Mouse (Mus musculus) brown adipose tissue, adult 24 weeks (tissue): Measurements from ENCODE around the gene Ruvbl2. TPM values are rescaled to one million over a fixed set of nuclear protein-coding genes. Genes with fewer than 3 reads are reported as not detected.

Source experiments
- H3K27ac ChIP-seq: fragments of 200-500 bp; replicated peaks from 2 replicates; pipeline ENCODE4 v1.5.1; 2012; ENCODE audit warnings: low read depth, mild to moderate bottlenecking, low read length
- H3K4me1 ChIP-seq: fragments of 200-500 bp; 2 replicates; pipeline ENCODE4 v1.6.1; 2012; ENCODE audit warnings: low read length, mixed read lengths; ENCODE audit not compliant: control insufficient read depth, insufficient read depth, insufficient read length
- H3K4me3 ChIP-seq: fragments of 200-500 bp; 2 replicates; pipeline ENCODE4 v1.5.1; 2012; ENCODE audit warnings: low read depth, mild to moderate bottlenecking, low read length, moderate library complexity; ENCODE audit not compliant: insufficient read depth
- polyA plus RNA-seq: library from polyadenylated mRNA; stranded (reverse); fragments of >200 nt; gene quantifications from 2 replicates; pipeline ENCODE4 v1.2.4, GENCODE M21; 2012; ENCODE audit not compliant: missing spikeins, insufficient read depth, insufficient read length

Ruvbl2 gene
- polyA plus RNA-seq, 1 experiment, result 75.4 TPM

DNA sequence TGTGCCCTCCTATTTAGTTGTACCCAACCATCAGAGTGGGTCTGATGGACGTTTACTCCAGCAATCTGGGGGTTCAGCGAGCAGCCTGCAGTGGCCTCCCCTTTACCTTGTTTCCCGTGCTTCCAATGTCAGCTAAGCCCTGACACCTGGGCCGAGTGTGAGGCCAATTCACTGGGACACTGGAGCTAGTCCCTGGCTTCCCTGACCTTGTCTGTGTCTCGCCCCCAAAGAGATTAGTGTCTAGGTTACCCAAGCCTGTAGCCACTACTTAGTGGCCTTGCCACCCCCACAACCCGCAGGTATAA lies 17.3 kb downstream of the Ruvbl2 start, which contains the start of gene Lhb:
Lhb (plus strand) TSS at position 206 of the 305 bp plus-strand sequence.
- H3K4me3 ChIP-seq, result no peak within 1 kb of the TSS
- no peak within 1 kb of the TSS for H3K27ac ChIP-seq
- H3K4me1 ChIP-seq, result no peaks in the 10 kb centered on the region

DNA sequence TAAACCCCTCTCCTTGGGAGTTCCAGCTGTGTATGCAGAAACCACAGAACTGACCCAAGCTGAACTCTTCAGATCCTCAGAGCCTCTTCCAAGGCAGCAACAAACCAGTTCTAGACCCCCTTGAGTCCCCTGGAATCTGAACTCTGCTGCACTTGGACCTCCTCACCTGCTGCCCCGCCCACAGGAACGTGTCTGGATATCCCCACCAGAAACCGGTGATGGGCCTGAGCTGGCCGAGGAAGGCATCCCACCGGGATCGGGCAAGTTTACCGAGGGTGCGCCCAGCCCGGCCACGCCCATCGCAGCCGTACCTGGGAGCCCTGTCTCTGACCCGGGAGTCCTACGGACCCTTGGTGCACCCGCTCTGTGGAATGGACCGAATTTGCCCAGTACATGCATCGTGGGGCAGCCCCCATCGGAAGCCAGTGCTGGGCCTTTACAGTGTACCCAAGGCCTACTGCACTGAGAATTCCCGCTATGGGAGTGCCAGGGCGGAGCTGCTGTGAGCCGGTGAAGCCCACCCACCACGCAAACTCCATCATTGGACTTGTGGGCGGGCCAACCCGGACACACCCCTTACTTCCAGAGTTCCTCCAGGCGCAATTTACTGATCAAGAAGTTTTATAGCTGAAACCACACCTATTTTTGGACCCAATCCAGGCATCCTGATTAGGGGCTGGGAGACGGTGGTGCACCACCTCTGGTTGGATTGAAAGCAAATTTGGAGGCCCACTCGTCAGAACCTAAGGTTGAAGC lies 17.9 kb downstream of the Ruvbl2 start:
- Histone ChIP-seq H3K4me1 (no peaks in the 10 kb centered on the region), H3K27ac (no peak overlapping the region), H3K4me3 (no peak overlapping the region)

DNA sequence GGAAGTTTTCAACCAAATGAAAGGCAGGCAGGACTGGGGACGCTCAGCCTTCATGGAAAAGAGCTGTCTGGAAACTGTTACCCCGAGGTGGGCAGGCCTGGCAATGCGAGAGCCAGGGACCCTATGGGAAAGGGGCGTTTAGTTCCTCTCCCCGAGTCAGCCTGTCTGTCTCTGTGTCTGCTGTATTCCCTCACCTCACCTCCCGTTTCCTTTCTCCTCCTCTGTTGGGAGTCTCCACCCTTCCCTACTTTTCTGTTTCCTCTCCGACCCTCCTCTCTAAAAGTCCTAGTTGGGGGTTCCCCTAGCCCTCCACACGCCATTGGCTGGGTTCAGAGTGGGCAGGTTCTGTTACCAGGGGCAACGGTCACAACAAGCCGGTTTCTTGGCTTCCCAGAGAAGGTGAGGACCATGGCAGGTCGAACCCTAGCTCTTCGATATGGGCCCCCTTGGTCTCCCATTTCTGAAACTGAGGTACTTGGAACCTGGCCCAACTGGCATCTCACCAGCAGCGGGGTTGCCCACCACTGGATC lies 19.9 kb downstream of the Ruvbl2 start:
- no peak overlapping the region for H3K4me3 ChIP-seq
- H3K27ac ChIP-seq, result no peak overlapping the region
- peaks cover 3% of the 10 kb centered on the region; the same call in 1 of the 2 replicates for H3K4me1 ChIP-seq

DNA sequence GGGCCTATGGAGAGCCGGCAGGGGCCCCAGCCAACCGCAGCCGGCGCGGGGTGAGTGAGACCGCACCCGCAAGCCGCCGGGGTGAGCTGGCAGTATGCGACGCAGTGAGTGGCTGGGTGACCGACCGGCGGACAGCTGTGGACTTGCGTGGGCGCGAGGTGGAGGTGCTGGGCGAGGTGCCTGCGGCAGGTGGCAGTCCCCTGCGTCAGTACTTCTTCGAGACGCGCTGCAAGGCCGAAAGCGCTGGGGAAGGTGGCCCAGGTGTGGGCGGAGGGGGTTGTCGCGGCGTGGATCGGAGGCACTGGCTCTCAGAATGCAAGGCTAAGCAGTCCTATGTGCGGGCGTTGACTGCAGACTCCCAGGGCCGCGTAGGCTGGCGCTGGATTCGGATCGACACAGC lies 22.3 kb downstream of the Ruvbl2 start:
- Histone ChIP-seq H3K4me1 (peaks cover 3% of the 10 kb centered on the region; the same call in 1 of the 2 replicates), H3K27ac (no peak overlapping the region), H3K4me3 (no peak overlapping the region)

DNA sequence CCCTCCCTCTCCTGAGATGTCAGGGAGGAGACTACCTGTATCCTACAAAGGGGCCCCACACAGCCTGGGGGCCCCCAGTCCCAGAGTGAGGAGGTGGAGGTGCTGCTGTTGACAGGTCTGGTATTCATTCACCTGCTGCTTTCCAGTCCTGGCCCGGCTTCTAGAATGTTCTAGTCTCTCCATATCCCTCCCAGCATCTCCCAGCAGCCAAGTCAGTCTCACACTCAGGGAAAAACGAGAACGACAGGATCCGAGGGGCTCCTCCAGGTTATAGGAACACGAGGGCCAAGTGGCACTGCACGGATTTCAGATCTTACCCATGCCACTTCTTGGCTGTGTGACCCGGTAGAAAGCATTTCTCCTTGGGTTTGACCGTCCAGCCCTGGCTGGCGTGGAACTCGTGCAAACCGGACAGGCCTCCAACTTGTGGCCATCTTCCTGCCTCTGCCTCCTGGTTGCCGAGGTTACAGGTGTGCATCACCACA lies 23.1 kb downstream of the Ruvbl2 start:
- no peak overlapping the region for H3K27ac ChIP-seq
- H3K4me1 ChIP-seq, result peaks cover 3% of the 10 kb centered on the region; the same call in 1 of the 2 replicates
- no peak overlapping the region for H3K4me3 ChIP-seq

DNA sequence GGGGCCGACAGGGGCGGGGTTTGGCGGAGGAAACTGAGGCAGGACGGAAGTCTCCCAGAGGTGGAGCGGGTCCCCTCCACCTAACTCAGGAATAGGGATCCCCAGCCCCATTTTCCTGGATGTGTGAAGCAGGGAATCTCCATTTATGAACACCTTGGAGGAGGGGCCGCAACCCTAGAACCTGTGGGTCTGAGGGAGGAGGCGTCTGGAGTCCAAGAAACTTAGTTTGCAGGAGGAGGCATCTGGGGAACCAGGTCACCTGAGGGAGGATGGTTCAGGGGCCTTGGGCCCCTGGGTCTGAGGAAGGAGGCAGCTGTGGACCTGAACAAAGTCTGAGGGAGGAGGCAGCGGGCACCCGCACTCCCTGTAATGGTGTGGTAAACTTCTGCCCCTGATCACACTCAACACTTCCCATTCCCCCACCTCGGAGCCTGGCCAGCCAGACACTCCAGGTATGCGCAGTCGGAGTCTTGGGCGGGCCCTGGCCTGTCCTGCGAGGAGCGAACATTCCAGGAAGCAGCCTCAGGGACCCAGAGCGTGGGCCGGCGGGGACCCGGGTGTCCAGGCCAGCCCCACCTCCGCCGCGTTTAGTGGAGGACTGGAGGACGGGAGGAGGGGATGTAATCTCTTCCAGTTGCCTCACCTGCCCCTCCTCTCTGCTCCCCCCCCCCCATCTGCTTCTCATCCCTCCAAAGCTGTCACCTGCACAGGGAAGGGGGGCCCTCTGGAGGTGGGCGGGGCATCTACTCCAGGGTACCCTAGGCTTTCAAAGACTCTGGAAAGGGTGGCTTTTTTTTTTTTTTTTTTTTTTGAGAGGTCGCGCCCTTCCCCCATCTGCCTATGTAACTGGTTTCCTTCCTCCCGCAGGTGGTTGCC lies 23.8 kb downstream of the Ruvbl2 start:
- H3K4me3 ChIP-seq, result peak overlapping the region; percentile 35
- H3K27ac ChIP-seq, result no peak overlapping the region
- H3K4me1 ChIP-seq, result peaks cover 3% of the 10 kb centered on the region; the same call in 1 of the 2 replicates

DNA sequence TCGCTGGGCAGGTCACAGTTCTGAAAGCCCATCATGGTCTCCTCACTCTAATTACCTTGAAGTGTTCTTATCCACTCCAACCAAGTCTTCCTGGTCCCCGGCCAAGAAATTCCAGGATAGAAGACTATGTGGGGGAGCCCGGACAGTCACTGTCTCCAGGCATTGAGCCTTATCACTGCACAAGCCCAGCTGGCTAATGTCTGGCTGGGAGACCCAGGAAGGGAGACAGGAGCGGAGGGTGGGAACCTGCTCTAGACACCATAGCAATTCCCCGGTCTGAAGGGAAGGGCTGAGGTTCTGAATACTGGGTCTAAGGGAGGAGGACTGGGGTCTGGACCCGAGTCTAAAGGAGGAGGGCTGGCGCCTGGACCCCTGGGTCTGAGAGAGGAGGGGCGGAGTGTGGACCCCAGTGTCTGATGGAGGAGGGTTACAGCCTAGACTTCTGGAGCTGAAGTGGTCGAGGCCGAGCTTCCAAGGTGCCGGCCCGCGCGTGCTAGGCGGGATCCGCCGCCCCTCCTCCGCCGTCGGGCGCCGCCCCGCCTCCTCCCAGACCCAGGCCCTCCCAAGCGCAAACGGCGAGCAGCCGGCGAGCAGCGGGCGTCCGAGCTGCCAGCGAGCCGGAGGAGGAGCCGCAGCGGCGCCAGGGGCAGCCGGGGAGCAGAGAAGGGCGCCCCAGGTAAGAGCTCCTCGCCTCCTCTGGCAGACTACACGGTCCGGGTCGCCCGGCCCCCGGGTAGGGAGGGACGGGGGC lies 24.6 kb downstream of the Ruvbl2 start, which contains the start of gene Ntf5:
Ntf5 (plus strand) TSS at position 583 of the 751 bp plus-strand sequence.
- Histone ChIP-seq H3K27ac (no peak within 1 kb of the TSS), H3K4me3 (peak within 1 kb of the TSS; percentile 39), H3K4me1 (peaks cover 3% of the 10 kb centered on the region; the same call in 1 of the 2 replicates)

DNA sequence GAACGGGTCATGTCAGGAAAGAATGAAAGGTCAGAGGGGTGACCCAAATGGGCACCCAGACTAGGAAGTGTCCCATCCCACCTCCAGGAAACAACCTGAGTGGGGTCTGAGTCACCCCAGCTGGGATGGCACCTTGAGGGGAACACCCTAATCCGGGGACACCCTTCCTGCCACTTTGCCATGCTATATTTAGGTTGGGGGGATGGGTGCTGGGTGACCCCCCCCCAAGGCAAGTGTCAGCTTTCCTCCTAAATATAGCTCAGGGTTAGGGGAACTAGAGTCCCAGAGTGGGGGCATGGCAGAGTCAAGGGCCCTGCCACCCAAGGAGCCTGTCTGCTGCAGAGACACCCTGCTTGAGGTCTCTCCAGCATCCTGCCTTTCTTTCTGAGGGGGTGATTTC lies 25.5 kb downstream of the Ruvbl2 start:
- Histone ChIP-seq H3K27ac (no peak overlapping the region), H3K4me3 (no peak overlapping the region), H3K4me1 (peaks cover 3% of the 10 kb centered on the region; the same call in 1 of the 2 replicates)

DNA sequence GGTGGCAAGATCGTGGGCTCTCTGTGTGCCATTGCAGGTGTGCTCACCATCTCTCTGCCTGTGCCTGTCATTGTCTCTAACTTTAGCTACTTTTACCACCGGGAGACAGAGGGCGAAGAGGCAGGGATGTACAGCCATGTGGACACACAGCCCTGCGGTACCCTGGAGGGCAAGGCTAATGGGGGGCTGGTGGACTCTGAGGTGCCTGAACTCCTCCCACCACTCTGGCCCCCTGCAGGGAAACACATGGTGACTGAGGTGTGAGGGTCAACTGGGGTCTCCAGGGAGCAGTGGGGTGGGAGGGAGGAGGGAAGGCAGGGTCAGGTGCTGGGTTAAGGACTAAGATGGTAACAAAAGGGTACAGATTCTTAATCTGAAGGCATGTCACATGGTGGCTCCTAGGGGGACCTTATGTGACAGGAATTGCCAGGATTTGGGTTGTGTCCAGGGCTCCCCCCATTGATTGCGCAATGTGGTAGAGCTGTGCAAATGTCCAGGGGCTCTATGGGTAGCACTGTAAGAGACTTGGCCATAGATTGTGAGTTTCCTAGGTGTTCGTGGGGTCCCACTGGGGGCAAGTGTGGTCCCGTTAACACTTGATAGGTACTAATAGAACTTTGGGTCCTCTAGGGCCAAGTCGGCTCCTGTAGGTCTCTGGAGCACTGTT lies 28.3 kb downstream of the Ruvbl2 start:
- no peak overlapping the region for H3K4me3 ChIP-seq
- H3K4me1 ChIP-seq, result peaks cover 3% of the 10 kb centered on the region; the same call in 1 of the 2 replicates
- H3K27ac ChIP-seq, result no peak overlapping the region

DNA sequence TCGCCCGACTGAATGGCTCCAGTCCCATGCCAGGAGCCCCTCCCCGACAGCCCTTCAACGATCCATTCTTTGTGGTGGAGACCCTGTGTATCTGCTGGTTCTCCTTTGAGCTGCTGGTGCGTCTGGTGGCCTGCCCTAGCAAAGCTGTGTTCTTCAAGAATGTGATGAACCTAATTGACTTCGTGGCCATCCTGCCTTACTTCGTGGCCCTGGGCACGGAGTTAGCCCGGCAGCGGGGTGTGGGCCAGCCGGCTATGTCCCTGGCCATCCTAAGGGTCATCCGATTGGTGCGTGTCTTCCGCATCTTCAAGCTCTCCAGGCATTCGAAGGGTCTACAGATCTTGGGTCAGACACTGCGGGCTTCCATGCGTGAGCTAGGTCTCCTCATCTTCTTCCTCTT lies 28.9 kb downstream of the Ruvbl2 start:
- Histone ChIP-seq H3K27ac (no peak overlapping the region), H3K4me1 (peaks cover under 1% of the 10 kb centered on the region; the same call in 1 of the 2 replicates), H3K4me3 (no peak overlapping the region)

DNA sequence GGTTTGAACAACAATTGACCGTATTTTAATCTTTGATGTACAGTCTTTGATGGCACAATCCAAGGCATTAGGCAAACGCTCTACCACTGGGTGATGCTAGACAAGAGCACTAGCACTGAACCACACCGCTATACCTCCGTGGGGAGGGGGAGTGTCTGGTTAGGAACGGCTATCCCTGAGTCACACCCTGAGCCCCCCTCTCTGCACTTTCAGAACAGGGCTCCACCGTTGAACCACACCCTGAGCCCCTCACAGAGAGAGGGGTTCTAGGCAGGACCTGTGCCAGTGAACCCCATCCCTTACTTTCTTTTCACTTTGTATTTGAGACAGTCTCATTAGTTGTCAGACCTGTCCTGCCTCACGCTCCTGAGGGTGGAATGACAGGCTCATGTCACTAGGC lies 29.5 kb downstream of the Ruvbl2 start:
- Histone ChIP-seq H3K27ac (no peak overlapping the region), H3K4me3 (no peak overlapping the region), H3K4me1 (no peaks in the 10 kb centered on the region; the same call in 1 of the 2 replicates)

DNA sequence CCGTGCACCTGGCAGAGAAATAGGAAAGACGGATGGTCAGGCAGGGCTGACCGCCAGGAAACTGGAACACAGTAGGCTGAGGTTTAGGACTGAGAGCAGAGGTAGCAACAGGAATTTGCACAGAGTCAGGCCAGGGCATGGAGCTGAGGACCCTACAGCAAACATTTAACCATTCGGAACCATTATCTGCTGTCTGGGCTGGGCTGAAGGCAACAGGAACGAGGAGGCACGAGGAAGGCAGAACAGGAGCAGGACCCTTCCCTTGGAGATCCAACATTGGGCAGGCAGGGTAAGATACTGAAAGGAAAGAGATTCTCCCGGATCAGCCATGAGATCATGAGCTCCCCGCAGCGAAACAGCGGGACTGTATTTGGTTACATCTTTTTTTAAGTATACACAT lies 30.1 kb downstream of the Ruvbl2 start:
- Histone ChIP-seq H3K4me3 (no peak overlapping the region), H3K27ac (no peak overlapping the region), H3K4me1 (no peaks in the 10 kb centered on the region; the same call in 1 of the 2 replicates)

DNA sequence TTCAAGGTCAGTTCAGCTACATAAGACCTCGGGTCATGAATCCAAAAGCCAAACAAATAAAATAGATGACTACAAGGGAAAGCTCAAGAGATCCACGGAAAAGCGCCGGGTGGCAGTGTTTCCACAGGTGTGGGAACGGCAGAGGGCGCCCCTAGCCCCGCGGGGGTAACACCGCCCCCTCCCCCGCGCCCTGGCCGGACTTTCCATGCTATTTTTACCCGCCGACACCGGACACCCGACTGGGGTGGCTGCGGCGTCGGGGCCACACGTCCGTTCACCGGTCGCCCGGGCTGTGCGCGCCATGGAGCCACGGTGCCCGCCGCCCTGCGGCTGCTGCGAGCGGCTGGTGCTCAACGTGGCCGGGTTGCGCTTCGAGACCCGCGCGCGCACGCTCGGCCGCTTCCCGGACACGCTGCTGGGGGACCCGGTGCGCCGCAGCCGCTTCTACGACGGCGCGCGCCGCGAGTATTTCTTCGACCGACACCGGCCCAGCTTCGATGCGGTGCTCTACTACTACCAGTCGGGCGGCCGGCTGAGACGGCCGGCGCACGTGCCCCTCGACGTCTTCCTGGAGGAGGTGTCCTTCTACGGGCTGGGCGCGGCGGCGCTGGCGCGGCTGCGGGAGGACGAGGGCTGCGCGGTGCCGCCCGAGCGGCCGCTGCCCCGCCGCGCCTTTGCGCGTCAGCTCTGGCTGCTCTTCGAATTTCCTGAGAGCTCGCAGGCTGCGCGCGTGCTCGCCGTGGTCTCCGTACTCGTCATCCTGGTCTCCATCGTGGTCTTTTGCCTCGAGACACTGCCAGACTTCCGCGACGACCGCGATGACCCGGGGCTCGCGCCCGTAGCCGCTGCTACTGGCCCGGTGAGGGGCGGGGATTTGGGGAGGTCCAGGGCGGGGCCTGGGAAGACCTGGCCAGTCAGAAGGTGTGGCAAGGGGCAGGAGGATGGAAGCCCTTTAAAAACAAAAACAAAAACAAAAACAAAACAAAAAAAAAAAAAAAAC lies 31.4 kb downstream of the Ruvbl2 start:
- no peaks in the 10 kb centered on the region; the same call in 1 of the 2 replicates for H3K4me1 ChIP-seq
- no peak overlapping the region for H3K27ac ChIP-seq
- peak overlapping the region; percentile 68 for H3K4me3 ChIP-seq
